Mouse (Mus musculus) ovary, adult 18-20 months (tissue): ENCODE measurements at regions not wholly inside any gene's neighbourhood (a gene's known extent, or its start where the extent isn't known, plus 50 kb on each side); places are given as distances from the start of the nearest gene placed in this dataset.

ENCODE experiments used
- DNase-seq: peaks from one replicate; pipeline ENCODE4 v3.0.0; 2022; ENCODE audit warnings: low spot score, mixed read lengths

- no peak for DNase-seq
Measured at GRCm38 (mm10) chr16:57823329-57823728, 68.8 kb upstream of the Col8a1 start.

DNA sequence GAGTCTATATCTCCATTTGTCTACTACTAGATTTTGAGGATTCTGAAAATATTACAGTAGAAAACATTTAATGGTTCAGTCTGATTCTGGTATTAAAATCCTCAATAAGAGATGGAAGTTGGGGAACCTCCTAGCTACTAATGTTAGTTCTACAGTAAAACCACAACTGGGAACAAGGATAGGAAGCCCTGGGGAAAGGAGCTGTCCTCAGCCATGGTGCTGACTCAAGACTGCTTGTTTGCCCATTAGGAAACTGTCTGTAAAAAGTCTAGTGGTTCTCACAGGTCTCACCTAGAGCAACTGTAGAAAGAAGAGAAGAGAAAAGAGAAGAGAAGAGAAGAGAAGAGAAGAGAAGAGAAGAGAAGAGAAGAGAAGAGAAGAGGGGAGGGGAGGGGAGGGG is 90.9 kb upstream of the Col8a1 start:
- DNase-seq = no peak

GRCm38 (mm10) chr16:57846386-57846785 is 91.8 kb upstream of the Col8a1 start:
- no peak for DNase-seq

DNA sequence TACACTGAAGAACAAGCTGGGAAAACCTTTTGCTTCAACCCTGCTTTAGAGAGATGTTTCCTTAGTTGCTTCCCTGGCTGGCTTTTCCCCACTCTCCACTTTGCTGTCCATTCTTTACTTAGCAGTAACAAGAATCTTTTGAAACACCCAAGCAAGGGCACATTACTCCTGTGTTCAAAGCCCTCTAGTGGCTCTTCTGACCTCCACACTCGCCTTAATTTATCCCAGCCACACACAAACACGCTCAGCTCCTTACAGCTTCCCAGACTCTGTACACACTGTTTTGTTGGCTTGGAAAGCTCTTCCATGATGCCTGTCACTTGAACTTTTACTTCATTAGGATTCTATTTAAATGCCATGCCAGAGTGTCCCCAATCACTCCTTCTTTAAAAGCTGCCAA is 97.3 kb upstream of the Col8a1 start:
- DNase-seq = no peak

DNA sequence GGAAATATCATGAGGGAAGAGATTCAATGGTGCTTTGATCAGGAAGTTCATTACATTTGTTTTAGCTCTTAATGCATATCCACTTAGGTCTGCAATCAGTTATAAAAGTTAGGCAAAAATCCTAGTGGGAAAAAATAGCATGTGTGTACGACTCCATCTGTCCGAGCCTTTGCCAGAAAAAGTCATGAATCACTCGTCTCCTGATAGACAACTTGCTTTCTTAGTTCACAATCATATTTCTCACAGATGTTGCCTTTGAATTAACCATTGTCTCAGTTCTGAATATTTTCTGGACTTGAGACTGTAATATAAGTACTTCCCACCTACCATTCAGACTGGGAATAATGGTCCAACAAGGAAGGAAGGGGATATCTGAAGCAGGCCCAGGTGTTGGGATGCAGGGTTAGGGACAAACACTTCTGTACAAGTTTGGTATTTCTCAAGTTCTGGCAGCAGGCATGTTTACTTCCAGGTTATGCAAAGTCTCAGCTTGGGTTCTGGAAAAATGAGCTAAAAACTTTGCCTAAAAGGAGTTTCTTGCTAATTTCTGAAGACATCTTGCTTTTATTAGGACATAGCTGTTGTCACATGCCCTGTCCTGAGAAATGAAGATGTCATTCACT is 98.4 kb upstream of the Col8a1 start:
- DNase-seq = no peak

DNA sequence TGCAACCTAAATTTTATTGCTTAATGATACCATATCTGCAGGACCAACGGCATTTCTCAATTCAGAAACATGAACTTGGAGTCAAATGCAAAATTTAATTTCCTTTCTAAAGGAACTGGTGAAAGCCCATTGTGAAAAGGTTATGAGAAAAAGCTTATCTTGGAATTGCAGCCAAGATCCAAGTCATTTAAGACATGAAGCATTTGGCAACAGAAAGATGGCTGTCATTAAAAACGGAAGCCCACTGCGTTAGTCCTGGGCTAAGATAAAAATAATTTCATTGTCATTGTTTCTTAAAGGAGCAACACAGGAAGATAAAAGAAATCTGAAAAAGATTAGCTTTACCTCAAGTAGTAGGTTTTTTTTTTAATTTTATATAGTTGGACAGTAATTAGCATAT is 99.2 kb upstream of the Col8a1 start:
- DNase-seq = no peak

DNA sequence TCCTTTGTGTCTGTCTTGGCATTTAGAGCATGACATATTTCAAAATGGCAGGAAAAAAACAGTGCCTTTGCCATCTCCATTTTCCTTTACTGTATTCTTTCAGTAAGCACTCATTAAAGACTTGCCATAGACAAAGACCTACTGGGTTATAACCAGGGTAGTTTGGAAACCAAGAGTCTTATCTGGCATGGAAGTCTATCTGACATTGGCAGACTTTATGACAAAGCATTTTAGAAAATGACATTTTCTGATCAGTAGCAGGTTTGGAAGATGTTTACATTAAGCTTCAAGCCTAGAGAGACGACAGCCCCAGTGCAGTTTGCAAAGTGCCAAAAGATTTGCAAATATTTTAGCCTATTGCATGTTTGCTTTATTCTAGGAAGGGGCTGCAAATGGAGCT is 102.5 kb upstream of the Col8a1 start:
- no peak for DNase-seq

DNA sequence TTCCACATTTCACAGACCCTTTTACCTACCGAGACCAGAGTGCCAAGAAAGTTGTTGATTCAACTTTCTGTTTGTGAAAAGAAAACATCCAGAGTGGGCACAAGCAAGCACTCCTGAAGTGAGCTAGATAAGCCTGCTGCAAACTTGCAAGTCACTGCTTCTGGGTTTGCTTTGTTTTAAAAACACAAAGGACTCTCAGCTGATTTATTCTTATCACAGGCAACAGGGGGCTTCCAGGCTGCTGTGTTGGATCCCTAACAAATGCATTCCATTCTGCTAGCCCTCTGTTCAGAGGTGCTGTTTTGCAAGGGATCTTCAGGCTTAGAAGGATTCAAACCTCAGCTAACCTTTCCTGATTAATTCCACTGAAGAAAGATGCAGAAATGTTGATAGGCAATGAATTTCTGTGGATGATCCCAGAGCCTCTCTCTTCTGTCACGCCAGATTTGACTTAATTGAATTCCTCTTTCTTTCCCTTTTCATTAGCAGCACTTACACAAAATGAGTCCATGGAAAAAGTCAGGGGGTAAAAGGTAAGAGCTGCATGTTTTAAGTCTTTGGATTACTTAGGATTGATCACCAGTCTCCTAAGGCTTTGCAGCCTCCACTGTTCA is 103.7 kb upstream of the Col8a1 start:
- no peak for DNase-seq

DNA sequence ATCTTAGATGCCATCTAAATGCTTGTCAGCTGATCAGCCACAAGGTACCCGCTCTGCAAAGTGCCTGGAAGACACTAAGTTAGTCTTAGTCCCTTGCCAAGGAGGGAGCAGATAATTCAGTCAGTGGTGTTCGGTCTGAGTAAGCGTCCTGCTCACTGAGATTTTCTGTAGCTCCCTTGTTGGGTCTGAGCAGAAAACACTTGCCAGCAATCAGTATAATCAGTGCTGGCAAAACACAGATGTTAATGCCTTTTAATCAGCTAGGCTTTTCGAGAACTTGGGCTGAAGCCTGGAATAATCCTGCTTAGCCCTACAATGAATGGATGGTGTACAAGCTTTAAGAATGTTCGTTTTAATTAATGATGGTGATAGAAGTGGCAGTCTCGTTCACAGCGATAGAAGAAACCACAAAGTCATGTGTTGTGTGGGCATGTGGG is 104.2 kb upstream of the Col8a1 start:
- no peak for DNase-seq

DNA sequence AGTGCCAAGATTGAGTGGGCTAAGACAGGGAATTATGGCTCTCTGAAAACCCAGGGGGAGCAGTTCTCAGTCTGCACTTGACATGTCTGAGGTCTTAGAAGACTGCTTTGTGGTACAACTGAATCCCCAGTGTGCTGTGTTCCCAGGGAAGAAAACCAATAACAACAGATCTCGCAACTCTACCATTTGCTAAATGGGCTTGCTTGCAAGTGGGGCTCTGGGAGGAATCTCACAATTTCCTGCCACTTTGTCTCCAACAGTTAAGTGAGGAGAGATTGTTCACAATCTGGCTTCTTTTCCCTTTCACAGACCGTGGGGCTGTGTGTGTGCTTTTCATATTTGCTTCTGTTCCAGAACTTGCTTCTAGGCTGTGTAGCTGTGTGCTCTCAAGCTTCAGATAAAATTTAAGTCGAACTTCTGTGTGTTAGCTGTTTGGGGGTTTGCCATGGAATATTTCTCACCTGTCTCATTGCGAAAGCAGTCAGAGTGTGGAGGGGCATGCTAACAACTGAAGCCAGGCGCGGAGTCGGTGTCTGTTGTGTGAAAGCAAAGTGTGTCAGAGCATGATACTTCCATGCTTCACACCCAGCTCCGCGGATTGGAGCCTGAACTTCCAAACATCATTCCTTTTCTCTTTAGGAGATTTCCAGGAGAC is 108.8 kb upstream of the Col8a1 start:
- DNase-seq = no peak

DNA sequence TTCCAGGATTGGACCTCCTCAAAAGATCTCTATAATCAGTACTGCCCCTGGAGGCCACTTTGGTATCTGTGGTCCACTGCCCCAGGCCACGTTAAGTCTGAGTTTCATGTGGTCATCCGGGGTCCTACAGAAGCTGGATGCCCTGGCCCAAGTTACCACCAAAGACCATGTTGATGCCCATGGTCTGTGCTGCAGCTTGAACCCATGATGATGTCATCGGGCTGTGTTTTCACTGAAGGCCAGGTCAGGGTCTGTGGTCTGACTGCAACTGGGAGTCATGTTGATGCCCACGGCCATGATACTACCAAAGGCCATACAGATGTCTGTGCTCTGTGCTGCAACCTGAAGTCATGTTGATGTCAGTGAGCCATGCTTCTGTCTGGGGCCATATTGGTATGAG is 122.3 kb upstream of the Col8a1 start:
- DNase-seq = no peak

GRCm38 (mm10) chr16:57881575-57882094 is 127.1 kb upstream of the Col8a1 start:
- no peak for DNase-seq

DNA sequence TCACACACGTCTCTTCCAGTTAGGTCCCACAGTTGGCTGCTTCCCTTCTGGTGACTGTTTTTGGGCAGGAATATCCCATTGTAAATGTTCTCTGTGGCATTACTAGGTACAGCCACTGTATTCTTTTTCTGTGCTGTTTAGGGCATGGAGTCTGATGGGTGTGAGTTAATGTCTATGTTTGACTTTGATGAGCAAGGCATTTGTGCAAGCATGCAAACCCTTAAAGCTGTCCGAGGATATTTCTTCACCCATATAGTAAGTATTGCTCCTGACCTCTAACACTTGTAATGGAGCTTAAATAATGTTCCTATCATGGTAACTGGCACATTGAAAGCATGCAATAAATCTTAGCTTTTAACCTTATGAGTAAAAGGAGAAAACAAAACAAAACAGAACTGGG is 133.6 kb upstream of the Col8a1 start:
- DNase-seq = no peak

- DNase-seq = no peak
Measured at GRCm38 (mm10) chr16:57888553-57888952, 134.0 kb upstream of the Col8a1 start.

- no peak for DNase-seq
Measured at GRCm38 (mm10) chr16:57890135-57890534, 135.6 kb upstream of the Col8a1 start.

- no peak for DNase-seq
Measured at GRCm38 (mm10) chr16:57893111-57893510, 138.6 kb upstream of the Col8a1 start.

- DNase-seq = no peak
Measured at GRCm38 (mm10) chr16:57893698-57894352, 139.3 kb upstream of the Col8a1 start.

DNA sequence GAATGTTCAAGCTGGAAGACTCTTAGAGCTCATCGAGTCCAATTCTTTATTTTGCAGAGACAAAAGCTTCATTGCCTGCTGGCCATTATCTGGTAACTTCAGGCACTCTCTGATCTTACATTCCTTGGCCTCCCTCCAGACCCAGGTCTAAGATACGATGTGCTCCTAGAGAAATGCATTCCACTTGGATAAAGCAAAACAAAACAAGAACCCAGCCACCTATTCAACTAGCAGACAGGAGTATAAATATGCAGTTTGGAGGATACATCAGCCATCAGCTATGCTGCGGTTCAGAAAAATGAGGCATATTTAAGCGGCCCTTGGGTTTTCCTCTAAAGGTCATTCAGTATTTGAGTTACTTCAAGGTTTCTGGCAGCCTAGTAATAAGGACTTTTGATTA is 146.5 kb upstream of the Col8a1 start:
- DNase-seq = peak; percentile 55

- DNase-seq = no peak
Measured at GRCm38 (mm10) chr16:57902498-57902897, 148.0 kb upstream of the Col8a1 start.

- DNase-seq = no peak
Measured at GRCm38 (mm10) chr16:57912001-57912400, 157.5 kb upstream of the Col8a1 start.

DNA sequence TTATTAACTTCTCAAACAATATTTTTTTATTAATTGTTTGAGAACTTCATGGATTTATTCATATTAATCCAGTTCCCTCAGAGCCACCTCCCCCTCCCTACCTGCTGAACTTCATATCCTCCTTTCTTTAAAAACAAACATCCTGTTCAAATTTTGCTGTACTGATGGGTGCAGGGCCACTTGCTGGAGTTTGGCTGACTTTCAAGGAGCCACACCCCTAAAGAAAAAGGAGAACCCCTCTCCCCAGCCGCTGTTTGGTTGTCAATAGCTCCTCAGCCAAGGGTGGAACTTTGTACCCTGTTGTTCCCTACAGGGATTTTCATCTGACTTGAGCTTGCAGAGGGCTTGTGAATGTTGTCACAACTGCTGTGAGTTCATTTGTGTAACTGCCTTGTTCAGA is 160.0 kb upstream of the Col8a1 start:
- DNase-seq = no peak

GRCm38 (mm10) chr16:57915451-57915850 is 160.9 kb upstream of the Col8a1 start:
- no peak for DNase-seq
